Mouse (Mus musculus) neural tube, embryonic 15.5 days (tissue): ENCODE data around the gene Agmo. TPM values are rescaled to one million over a fixed set of nuclear protein-coding genes. Genes with fewer than 3 reads are reported as not detected.

ENCODE experiments used
- ATAC-seq: fragments of 200-750 bp; cut with Nextera tagmentation; 2 replicates; pipeline ENCODE4 v1.8.0; 2017; ENCODE audit warnings: mild to moderate bottlenecking, moderate TSS enrichment, moderate library complexity; ENCODE audit not compliant: low FRiP score
- H3K27ac ChIP-seq: fragments of 300-500 bp; sonication (generic); replicated peaks from 2 replicates; pipeline ENCODE4 v1.5.1; 2015; ENCODE audit warnings: mild to moderate bottlenecking, inconsistent platforms
- H3K27me3 ChIP-seq: fragments of 300-500 bp; sonication (generic); replicated peaks from 2 replicates; pipeline ENCODE4 v1.6.1; 2015; ENCODE audit warnings: inconsistent platforms
- H3K36me3 ChIP-seq: fragments of 300-500 bp; sonication (generic); 2 replicates; pipeline ENCODE4 v1.6.1; 2015; ENCODE audit warnings: inconsistent platforms
- H3K4me1 ChIP-seq: fragments of 300-500 bp; sonication (generic); 2 replicates; pipeline ENCODE4 v1.6.1; 2015; ENCODE audit warnings: inconsistent platforms
- H3K4me2 ChIP-seq: fragments of 300-500 bp; sonication (generic); 2 replicates; pipeline ENCODE4 v1.6.1; 2015; ENCODE audit warnings: inconsistent platforms, mild to moderate bottlenecking, moderate library complexity
- H3K4me3 ChIP-seq: fragments of 300-500 bp; sonication (generic); replicated peaks from 2 replicates; pipeline ENCODE4 v1.5.1; 2015; ENCODE audit warnings: mild to moderate bottlenecking, inconsistent platforms
- H3K9ac ChIP-seq: fragments of 300-500 bp; sonication (generic); replicated peaks from 2 replicates; pipeline ENCODE4 v1.6.1; 2015; ENCODE audit warnings: mild to moderate bottlenecking, inconsistent platforms
- H3K9me3 ChIP-seq: fragments of 300-500 bp; sonication (generic); replicated peaks from 2 replicates; pipeline ENCODE4 v1.6.1; 2016; ENCODE audit warnings: inconsistent platforms
- WGBS: fragments of 180-500 bp; shearing (Covaris S2); methylation state at CpG from one replicate; pipeline ENCODE4 v1.1.7; 2015; ENCODE audit warnings: mixed read lengths; 5-methylcytosine and 5-hydroxymethylcytosine counted together
- polyA plus RNA-seq: library from polyadenylated mRNA; unstranded; fragments of >200 nt; fragmentation: Nextera tagmentation; extraction: Ambion mirVana; gene quantifications from 2 replicates; pipeline ENCODE4 v1.2.1, GENCODE M21; 2015

Agmo gene
- polyA plus RNA-seq, 1 experiment from 2014 or later = 1.7 TPM

DNA sequence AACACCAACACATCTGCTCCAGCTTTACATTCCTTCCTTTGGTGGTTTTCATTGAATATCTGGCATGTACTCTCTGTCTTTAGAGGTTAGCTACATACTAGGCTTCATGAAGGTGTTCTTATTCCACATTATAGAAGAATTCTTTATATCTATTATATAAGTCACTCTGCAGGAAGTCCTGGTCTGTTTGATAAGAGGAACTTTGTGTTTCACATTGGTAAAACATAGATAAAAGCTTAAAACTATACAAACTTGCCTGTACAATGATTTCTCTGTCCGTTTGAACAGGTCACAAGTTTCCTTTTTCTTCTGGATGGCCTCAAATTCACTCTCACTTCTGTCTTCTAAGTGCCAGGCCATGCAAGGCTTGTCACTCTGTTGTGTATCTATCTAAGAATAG lies 316.8 kb downstream of the Agmo start:
- no peaks in the 10 kb centered on the region for H3K36me3 ChIP-seq
- no peak for ATAC-seq
- H3K4me2 ChIP-seq = no peak overlapping the region
- H3K9me3 ChIP-seq = no peaks in the 10 kb centered on the region
- 50% methylated on average over 1 of the region's 1 CpGs for WGBS
- H3K27me3 ChIP-seq = no peaks in the 10 kb centered on the region
- no peak overlapping the region for H3K4me3 ChIP-seq
- no peaks in the 10 kb centered on the region for H3K4me1 ChIP-seq
- no peak overlapping the region for H3K27ac ChIP-seq
- no peak overlapping the region for H3K9ac ChIP-seq

DNA sequence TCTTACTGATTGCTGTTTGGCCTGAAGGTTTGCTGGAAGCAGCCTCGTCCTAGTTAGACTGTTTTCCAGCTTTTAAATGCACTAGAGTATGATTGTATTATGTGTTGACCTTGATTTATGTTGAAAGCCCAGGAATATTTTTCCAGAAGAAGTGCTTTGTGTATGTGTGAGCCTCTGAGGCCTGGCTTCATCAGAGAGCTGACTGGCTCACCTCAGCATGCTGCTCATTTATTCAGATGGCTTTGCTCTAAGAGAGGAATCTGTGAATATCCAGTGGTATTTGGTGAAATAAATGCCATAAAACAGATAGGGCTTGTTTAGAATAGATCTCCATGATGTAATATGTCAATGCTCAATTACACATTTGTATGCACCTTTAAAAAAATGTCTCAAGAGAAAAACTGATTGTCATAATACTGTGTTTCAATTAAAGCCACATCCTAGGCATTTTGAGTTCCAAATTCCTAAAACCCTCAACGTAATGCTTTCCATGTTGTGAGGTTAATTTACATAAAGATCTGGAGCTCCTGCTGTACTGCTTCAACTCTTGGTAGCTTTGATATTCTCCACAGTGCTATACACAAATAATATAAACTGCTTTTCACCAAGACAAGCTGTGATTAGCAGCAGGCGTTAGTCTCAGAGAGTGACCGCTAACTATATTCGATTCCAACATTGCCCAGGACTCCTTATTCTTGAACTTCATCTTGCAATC lies 324.6 kb downstream of the Agmo start:
- Histone ChIP-seq H3K9ac (no peak overlapping the region), H3K4me2 (no peak overlapping the region), H3K27me3 (no peaks in the 10 kb centered on the region), H3K27ac (no peak overlapping the region), H3K36me3 (no peaks in the 10 kb centered on the region), H3K4me1 (no peaks in the 10 kb centered on the region), H3K9me3 (no peaks in the 10 kb centered on the region), H3K4me3 (no peak overlapping the region)
- ATAC-seq = no peak
- 78% methylated on average over 5 of the region's 5 CpGs for WGBS

DNA sequence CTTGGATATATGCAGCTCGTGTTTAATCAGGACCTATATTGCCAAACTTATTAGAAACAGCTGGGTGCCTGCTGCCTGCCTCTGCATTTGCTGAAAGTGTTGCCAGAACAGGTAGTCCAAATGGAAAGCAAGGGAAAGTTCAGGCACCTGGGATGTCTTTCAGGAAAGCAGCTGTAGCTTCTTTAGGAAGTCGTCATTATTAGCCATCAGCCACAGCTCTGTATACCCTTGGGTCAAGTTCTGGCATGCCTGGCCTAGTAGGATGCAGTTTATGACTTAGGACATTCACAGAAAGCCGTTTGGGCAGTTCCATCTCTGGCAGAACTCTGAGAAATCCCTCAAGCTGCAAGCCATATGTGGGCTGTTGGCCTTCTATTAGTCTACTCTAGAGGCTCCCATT lies 330.5 kb downstream of the Agmo start:
- Histone ChIP-seq H3K27ac (no peak overlapping the region), H3K36me3 (no peaks in the 10 kb centered on the region), H3K4me3 (no peak overlapping the region), H3K9me3 (no peaks in the 10 kb centered on the region), H3K4me1 (no peaks in the 10 kb centered on the region), H3K27me3 (no peaks in the 10 kb centered on the region), H3K9ac (no peak overlapping the region), H3K4me2 (no peak overlapping the region)
- WGBS = 53% methylated on average over 3 of the region's 3 CpGs
- no peak for ATAC-seq

DNA sequence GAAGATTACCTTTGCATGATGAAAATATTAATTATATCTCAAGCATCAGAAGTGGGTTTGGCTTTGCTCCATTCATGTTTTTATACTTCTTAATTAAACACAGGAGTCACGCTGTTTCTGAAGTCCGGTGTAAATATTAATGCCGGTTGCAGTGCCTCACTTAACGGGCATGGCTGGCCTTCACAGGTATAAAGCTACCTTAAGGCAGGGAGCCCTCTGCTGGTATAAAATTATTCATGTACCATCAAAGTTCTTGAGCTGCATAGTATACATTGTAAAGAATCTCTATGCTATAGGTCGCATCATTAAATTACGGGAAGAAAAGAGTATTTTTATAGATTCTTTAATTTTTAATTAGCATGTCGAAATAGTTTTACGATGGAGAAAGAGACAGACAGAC lies 341.3 kb downstream of the Agmo start:
- Histone ChIP-seq H3K9me3 (no peaks in the 10 kb centered on the region), H3K9ac (no peak overlapping the region), H3K4me3 (no peak overlapping the region), H3K27ac (no peak overlapping the region), H3K36me3 (no peaks in the 10 kb centered on the region), H3K4me1 (no peaks in the 10 kb centered on the region), H3K27me3 (no peaks in the 10 kb centered on the region), H3K4me2 (no peak overlapping the region)
- WGBS = 67% methylated on average over 8 of the region's 8 CpGs
- no peak for ATAC-seq

DNA sequence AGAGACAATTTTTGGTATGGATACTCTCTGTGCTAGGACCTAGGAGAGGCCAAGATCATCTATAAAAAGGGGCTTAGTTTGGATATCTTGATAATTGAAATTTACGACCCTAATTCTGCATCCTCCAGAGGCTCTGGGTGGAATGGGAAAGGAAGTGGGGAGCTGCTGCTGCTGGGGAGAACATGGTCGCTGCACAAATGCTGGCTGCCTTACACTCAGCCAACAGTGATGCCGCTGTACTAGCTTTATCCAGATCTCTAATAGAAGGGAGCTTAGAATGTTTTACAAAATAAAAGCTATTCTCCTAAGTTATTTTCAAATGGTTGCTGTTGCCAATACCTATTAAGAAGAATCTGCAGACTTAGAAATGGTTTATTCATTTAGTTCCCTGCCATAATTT lies 351.4 kb downstream of the Agmo start:
- no peaks in the 10 kb centered on the region for H3K36me3 ChIP-seq

DNA sequence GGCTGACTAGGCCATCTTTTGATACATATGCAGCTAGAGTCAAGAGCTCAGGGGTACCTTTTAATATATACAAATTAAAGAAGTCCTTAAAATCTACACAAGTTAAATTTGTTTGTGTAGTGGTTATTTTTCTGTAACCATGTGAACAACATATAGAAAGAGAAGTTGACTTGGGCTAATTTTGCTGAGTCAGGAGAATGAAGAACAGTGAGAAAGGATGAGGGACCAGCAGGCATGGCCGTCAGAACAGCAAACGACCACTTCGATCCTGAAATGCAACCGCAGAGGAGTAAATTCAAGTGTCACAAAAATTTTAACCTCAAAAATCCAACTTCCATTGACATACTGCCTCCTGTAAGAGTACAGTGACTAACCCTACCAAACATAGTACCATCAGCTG lies 371.4 kb downstream of the Agmo start:
- Histone ChIP-seq H3K4me3 (no peak overlapping the region), H3K9me3 (no peaks in the 10 kb centered on the region), H3K36me3 (no peaks in the 10 kb centered on the region), H3K27ac (no peak overlapping the region), H3K4me2 (no peak overlapping the region), H3K9ac (no peak overlapping the region), H3K27me3 (no peaks in the 10 kb centered on the region), H3K4me1 (no peaks in the 10 kb centered on the region)
- 94% methylated on average over 4 of the region's 4 CpGs for WGBS
- ATAC-seq = no peak

More for the DNA sequence above, 351.4 kb downstream of the Agmo start:
- H3K27me3 ChIP-seq = no peaks in the 10 kb centered on the region
- ATAC-seq = no peak; the same call in 1 of the 2 replicates
- H3K9me3 ChIP-seq = no peaks in the 10 kb centered on the region
- H3K9ac ChIP-seq = no peak overlapping the region
- WGBS = 63% methylated on average over 3 of the region's 3 CpGs
- H3K4me3 ChIP-seq = no peak overlapping the region
- H3K27ac ChIP-seq = no peak overlapping the region
- no peaks in the 10 kb centered on the region for H3K4me1 ChIP-seq
- H3K4me2 ChIP-seq = no peak overlapping the region

DNA sequence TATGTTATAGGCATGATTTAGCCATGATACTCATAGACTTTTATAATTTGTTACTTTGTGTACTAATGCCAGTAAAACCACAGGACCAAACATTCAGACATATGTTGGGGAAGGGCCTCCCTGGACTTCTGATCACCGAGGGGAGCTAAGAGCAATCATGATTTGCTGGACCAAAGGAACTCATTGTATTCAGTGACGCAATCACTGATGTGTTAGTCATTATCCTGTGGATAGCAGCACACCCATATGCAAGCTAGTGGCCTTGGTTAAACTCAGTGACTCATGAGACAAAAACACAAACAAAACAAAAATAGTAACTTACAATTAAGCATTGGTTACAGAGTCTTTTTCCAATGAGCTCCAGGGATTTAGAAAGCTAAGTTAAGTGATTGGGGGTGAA lies 373.3 kb downstream of the Agmo start:
- Histone ChIP-seq H3K4me3 (no peak overlapping the region), H3K27me3 (no peaks in the 10 kb centered on the region), H3K9ac (no peak overlapping the region), H3K9me3 (no peaks in the 10 kb centered on the region), H3K27ac (no peak overlapping the region), H3K4me1 (no peaks in the 10 kb centered on the region), H3K36me3 (no peaks in the 10 kb centered on the region), H3K4me2 (no peak overlapping the region)
- ATAC-seq = no peak
- WGBS = 89% methylated on average over 2 of the region's 2 CpGs

DNA sequence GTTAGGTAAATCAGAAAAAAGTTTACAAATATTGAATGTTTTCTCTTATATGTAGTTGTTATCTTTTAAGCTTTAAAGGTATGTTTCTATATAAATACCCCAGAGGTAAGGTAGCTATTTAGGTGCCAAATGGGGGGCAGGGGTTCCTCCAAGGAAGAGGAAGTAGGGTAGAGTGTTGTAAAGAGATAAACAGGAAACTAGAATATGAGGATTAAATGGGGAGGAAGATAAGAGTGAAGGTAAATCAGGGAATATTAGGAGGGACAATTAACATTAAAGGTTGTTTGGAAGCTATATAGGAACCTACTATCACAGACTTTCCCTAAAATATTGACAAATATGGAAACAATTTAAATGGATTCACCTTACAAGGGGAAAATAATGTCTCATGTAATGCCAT lies 382.6 kb downstream of the Agmo start:
- ATAC-seq = no peak
- Histone ChIP-seq H3K4me2 (no peak overlapping the region), H3K4me3 (no peak overlapping the region), H3K27me3 (no peaks in the 10 kb centered on the region), H3K36me3 (no peaks in the 10 kb centered on the region), H3K4me1 (no peaks in the 10 kb centered on the region), H3K27ac (no peak overlapping the region), H3K9me3 (no peaks in the 10 kb centered on the region), H3K9ac (no peak overlapping the region)

Other genes starting within 250 kb of the Agmo start
- gene Meox2, start 133.1 kb upstream of the Agmo start, polyA plus RNA-seq = 1.7 and 2.5 TPM in 2 replicates